Mouse (Mus musculus) neural tube, embryonic 10.5 days (tissue): Measurements from ENCODE around the gene Parn.
"Not testable (repeated sequence)": the region's sequence is repeated elsewhere in the genome, so short reads cannot be mapped to it uniquely, and the experiment has no call there.

Source experiments
- DNase-seq: peaks from one replicate; pipeline ENCODE4 v3.0.0-alpha.2; 2017; ENCODE audit warnings: low spot score; ENCODE audit errors: extremely low spot score

Gene Parn

GRCm38 (mm10) chr16:13667878-13668343 lies at the start of gene Parn:
Parn (minus strand) TSS chr16:13668170.
- DNase-seq: peak; percentile 90

DNA sequence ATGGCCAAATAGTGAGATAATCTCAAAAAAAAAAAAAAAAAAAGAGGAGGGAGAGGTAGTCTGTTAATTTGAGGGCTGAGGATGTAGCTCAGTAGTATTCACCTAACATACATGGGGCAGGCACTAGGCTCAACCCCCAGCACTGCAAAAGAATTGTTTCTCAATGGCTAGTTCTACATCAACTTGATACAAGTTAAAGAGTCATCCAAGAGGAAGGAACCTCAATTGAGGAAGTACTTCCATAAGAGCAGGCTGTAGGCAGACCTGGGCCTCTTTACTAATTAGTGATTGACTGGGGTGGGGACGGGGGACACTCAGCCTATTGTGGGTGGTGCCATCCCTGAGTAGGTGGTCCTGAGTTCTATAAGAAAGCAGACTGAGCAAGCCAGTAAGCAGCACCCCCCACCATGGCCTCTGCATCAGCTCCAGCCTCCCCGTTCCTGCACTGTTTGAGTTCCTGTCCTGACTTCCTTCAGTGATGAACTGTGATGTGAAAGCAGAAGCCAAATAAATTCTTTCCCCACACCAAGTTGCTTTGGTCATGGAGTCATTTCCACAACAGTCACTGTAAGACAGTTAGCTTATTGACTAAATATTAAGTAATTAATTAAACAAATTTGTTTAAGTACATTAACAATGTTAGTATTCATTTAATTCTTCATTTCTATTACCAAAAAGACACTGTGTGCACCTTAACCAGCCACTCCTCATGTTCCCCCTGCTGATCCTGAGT lies 49.0 kb upstream of the Parn start:
- no peak for DNase-seq

DNA sequence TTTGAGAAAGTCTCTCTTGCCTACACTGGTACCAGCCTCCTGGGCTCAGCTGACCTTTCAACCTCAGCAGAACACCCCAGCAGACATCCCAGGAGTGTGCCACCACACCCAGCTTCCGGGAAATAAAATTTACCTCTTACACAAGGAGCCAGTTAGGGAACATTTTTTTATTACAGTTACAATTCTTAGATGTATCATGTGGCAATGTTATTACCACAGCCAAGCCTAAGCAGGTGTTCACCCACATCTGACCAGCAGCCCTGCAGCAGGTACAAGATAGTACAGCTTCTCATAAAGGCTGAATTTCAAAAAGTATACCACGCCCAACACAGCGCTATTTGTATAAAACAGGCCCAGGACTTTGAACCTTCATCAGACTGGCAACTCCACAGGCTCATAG lies 46.9 kb upstream of the Parn start:
- DNase-seq: no peak

DNA sequence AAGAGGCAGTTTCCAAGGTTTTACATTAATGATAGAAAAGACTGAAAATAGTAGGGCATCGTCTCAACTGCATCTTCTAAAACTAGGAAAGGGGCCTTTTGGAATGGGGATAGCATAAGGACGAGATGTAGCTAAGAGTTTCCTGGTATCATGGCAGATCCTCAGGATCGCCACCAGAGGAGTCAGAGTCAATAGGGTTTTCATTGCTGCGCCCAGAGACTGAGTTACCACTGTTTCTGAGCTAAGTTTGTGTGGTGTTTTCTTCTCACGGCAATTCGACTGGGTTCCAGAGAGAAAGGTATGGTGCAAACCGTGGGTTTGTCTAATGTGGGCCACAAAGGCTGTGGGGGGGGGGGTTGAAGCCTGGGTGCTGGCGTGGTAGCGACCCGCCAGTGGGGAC lies 36.7 kb upstream of the Parn start:
- no peak for DNase-seq

DNA sequence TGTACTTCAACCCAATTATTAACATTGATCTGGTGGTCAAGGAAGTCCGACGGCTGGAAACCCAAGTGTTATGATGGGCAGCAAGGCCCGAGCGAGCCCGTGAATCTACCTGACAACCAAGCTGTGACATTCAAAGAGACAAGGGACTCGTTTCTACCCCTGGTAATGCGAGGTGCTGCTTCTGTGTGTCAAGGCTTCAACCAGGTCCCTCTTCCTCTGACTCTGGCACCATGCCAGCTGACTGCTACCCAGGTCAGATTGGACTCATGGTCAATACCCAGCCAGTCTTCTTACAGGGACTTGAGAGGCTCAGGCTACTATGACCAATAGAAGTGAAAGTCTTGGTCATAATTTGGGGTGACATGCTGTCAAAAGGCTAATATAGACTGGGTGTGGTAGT lies 34.2 kb upstream of the Parn start:
- no peak for DNase-seq

- no peak for DNase-seq
Measured at GRCm38 (mm10) chr16:13698998-13699397, 31.0 kb upstream of the Parn start.

- no peak for DNase-seq
Measured at GRCm38 (mm10) chr16:13678601-13679319, 10.8 kb upstream of the Parn start.

DNA sequence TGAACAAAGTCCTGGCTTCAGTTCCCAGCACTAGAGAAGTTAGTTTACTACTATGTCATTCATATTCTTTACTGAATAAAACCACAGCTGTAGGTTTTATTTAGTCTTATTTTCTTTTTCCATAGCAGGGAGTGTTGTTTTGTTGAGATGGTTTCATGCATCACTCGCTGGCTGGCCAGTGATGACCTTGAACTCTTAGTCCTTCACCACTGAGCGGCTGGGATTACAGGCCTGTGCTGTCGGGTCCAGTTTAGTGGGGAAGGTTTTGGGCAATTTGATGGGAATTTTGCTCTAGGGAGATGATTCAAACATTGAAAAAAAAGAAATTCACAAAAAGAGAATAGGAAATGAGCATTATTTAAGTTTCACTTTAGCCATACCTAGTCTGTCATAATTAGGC lies 6.5 kb upstream of the Parn start:
- no peak for DNase-seq

DNA sequence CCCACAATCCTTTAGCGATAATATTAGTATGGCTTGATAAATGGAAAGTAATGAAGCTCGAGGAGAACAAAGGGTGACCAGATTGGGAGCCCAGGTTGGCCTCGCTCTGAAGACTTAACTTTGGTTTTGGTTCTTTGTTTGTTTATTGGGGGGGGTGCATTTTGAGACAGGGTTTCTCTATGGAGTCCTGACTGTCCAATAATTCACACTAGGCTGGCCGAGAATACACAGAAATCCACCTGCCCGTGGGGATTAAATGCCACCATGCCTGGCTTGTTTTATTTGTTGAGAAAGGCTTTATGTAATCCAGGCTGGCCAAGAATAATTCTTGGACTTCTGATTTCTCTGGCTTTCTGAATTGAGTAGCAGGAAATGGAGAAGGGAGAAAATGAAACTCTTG lies 5.1 kb upstream of the Parn start:
- no peak for DNase-seq

DNA sequence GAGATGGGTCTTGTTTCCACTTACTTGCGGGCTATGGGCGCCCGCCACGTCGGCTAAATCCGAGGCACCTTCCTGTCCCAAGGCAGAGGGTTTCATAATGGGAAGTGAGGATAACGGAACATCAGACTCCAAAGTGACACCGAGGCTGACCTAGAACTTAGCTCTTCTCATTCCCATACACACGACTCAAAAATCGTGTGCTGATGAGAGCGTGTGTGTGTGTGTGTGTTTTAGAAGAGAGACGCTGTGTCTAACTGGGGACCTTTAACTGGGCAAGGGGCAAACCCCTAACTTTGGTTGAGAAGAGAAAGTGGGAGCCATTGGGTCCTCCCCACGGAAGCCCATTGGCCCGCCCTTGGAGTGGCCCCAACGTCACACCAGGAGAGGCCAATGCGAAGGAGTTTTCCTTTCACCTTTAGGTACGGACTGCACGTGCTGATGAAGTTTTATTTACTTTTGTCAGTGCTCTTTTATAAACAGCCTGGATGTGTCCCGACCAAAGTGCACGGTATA lies 4.5 kb upstream of the Parn start:
- no peak for DNase-seq

- peak; percentile 88 for DNase-seq
Measured at GRCm38 (mm10) chr16:13671685-13672385, 3.9 kb upstream of the Parn start, which contains the start of the genes Bfar and 3110001I22Rik. Bfar (plus strand) TSS chr16:13671858. 3110001I22Rik (plus strand) TSS chr16:13671929.

DNA sequence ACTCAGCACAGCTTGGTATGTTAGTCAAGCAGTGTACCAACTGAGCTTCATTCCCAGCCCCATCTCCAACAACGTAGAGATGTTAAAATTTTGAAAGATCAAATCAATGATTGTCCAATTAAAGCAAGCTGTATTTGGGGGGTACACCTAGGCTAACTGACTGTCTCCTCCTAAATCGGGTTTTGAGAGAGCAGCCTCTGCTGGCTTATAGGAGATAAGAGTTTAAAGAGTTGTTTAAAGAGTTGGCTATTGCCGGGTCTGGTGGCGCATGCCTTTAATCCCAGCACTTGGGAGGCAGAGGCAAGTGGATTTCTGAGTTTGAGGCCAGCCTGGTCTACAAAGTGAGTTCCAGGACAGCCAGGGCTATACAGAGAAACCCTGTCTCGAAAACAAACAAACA lies 2.9 kb upstream of the Parn start:
- not testable (repeated sequence) for DNase-seq

GRCm38 (mm10) chr16:13669282-13669681 lies 1.3 kb upstream of the Parn start:
- no peak for DNase-seq

DNA sequence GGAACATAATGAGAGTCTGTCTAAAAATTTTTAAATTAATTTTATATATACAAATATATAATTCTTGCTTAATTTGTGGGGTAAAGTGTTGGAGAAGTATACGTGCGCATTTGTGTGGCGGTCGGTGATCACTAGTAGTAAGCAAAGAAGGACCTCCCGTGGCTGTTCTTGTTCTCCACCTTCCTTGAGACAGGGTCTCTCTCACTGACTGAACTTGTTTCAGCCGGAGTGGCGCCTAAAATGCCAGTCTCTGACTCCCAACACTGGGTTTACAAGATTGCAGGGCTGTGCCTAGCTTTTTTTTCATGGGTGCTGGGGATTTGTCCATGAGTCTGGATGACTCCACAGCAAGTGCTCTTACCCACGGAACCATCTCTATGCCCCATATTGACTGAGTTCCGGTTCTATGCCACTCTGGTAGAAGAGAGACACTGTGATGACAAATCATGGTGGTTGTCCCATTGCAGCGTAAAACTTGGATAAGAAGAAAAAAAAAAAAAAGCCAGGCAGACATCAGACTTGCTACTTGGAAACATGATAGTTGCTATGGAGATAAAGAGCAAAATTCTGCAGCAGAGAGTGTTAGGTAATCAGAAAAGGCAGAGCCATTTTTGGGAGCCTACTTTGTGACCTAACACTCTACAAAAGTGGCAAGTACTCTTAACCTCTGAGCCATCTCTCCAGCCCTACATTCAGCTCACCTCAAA lies 585 bp upstream of the Parn start:
- DNase-seq: no peak

DNA sequence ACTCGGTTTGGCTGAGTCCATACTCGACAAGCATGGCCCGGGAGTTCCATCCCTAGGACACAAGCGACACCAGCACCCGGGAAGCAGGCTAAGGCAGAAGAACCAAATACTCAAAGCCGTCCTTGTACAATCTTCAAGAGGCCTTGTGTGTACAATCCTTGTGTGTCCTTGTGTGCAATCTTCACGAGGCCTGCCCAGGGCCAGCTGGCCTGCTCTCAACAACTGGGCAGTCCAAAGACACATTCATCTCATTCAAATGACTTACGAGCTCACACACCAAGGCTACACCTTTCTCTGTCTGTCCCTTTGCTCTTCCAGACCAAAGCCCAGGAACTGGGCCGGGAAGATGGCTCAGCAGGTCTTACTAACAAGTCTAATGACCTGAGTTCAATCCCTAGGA lies 7.2 kb downstream of the Parn start:
- no peak for DNase-seq

GRCm38 (mm10) chr16:13658886-13659285 lies 9.1 kb downstream of the Parn start:
- no peak for DNase-seq

DNA sequence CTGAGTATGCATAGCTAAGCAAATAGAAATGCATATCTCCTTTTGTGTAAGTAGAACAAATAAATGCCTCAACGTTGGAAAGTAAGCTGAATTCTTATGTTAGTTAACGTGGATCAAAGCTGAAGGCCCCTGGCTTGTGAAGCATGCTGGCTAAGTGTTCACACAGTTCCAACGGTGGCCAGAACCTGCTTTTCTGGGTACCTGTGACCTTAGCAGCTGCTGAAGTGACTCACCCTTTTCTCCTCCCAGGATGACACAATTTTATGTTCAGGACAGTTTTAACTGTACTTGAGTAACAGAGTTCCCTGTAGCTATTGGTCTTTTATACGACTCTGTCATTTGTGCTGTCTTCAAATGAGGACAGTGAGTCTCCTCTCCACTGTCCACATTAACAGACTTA lies 22.0 kb downstream of the Parn start:
- DNase-seq: no peak

DNA sequence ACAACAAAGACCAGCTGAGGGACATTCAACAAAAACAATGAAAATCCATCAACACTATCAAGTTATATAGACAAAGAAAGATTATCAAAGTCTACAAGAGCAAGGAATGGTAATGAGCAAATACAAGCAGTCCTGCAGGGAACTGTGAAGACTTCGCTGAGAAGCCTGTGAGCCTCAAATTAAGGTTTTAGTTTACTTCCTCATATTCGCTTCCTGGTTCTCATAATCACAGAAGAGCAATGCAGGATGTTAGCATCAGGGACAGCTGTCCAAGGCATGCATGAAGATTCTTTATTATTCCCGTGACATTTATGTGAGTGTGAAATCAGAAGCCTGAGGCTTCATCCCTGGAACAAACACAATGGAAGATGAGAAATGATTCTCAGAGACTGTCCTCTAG lies 23.5 kb downstream of the Parn start:
- DNase-seq: no peak

GRCm38 (mm10) chr16:13640064-13640463 lies 27.9 kb downstream of the Parn start:
- no peak for DNase-seq

DNA sequence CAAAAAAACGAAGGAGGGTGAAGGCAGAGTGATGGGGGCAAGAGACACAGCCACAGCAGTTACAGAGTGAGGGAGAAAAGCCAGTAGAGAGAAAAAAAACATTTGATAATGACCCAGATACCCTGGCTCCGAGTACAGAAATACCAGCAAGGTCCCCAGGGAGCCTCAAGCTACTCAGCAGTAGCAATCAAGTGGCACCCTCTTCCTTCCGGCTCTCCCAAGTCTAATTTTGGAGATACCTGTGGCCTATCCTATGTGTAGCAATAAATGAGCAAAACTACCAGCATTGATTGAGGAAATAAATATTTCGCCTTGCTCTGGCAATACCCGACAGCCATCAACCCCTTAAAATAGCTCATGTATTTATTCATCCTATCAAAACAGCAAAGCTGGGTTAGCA lies 28.5 kb downstream of the Parn start:
- no peak for DNase-seq

GRCm38 (mm10) chr16:13638198-13638597 lies 29.8 kb downstream of the Parn start:
- not testable (repeated sequence) for DNase-seq
